Mouse (Mus musculus) G1E (cell line): ENCODE results near the gene Brinp1. TPM values are rescaled to one million over a fixed set of nuclear protein-coding genes. Genes with fewer than 3 reads are reported as not detected.

Experiments used
- ATAC-seq: 2 replicates; pipeline ENCODE4 v1.8.0; 2016; ENCODE audit warnings: mild to moderate bottlenecking; ENCODE audit not compliant: insufficient number of reproducible peaks, poor library complexity, low FRiP score, severe bottlenecking; ENCODE audit errors: extremely low read depth
- DNase-seq: peaks from one replicate; pipeline ENCODE4 v3.0.0; 2012; ENCODE audit warnings: low spot score
- H3K27me3 ChIP-seq: 2 replicates; pipeline ENCODE4 v1.6.1; 2012; ENCODE audit warnings: mild to moderate bottlenecking, low read length, inconsistent platforms; ENCODE audit not compliant: insufficient read depth
- H3K36me3 ChIP-seq: replicated peaks from 2 replicates; pipeline ENCODE3; 2012; ENCODE audit warnings: mild to moderate bottlenecking, inconsistent platforms
- H3K4me1 ChIP-seq: 2 replicates; pipeline ENCODE4 v1.6.1; 2012; ENCODE audit warnings: low read depth, low read length, inconsistent platforms, mixed read lengths; ENCODE audit not compliant: insufficient read depth
- H3K4me3 ChIP-seq: 2 replicates; pipeline ENCODE4 v1.5.1; 2012; ENCODE audit warnings: low read depth, mild to moderate bottlenecking, inconsistent platforms, low read length, moderate library complexity, mixed read lengths
- H3K9me3 ChIP-seq: replicated peaks from 2 replicates; pipeline ENCODE4 v1.6.1; 2012; ENCODE audit warnings: inconsistent platforms
- CTCF ChIP-seq: IDR thresholded peaks from 2 replicates; pipeline ENCODE4 v1.5.1; 2012; ENCODE audit warnings: low read depth, low read length, inconsistent platforms, mixed read lengths
- GATA1 ChIP-seq: IDR thresholded peaks from 2 replicates; pipeline ENCODE4 v1.6.1; 2012; ENCODE audit warnings: borderline replicate concordance, low read length, inconsistent platforms, mixed read lengths
- GATA2 ChIP-seq: IDR thresholded peaks from 2 replicates; pipeline ENCODE4 v1.6.1; 2012; ENCODE audit warnings: low read depth, low read length, inconsistent platforms, borderline replicate concordance
- POLR2AphosphoS5 ChIP-seq: IDR thresholded peaks from 2 replicates; pipeline ENCODE4 v1.6.1; 2012; ENCODE audit warnings: low read depth, low read length, inconsistent platforms; ENCODE audit not compliant: insufficient replicate concordance
- TAL1 ChIP-seq: conservative IDR thresholded peaks from 2 replicates; pipeline ENCODE4 v1.6.1; 2012; ENCODE audit warnings: low read depth, low read length, inconsistent platforms, mixed read lengths
- polyA plus RNA-seq: library from polyadenylated mRNA; stranded (reverse); fragments of >175 nt; gene quantifications from 2 replicates; pipeline ENCODE4 v1.2.3, GENCODE M21; 2012
- total RNA-seq, 2 experiments: library from RNA; stranded (forward) in 1 of 2; stranded (reverse) in 1 of 2; fragments of 200-1000 nt in 1 of 2; fragments of >200 nt in 1 of 2; fragmentation: Nextera tagmentation in 1 of 2; gene quantifications; 2 replicates each; pipeline ENCODE4 v1.2.3; 2014 to 2017

Gene Brinp1
- total and polyA plus RNA-seq, 3 experiments = 0.05 TPM; not detected in 2

GRCm38 (mm10) chr4:68942938-68943337, 11.3 kb downstream of the Brinp1 start:
- Histone ChIP-seq H3K4me3 (no peak overlapping the region), H3K4me1 (no peaks in the 10 kb centered on the region), H3K36me3 (no peaks in the 10 kb centered on the region), H3K27me3 (no peaks in the 10 kb centered on the region), H3K9me3 (peaks cover 6% of the 10 kb centered on the region; the same call in 1 of the 2 replicates)
- ATAC-seq (no peak), DNase-seq (no peak)
- TF ChIP-seq POLR2AphosphoS5 (no peak), GATA1 (no peak), TAL1 (no peak), GATA2 (no peak), CTCF (no peak)

GRCm38 (mm10) chr4:68930022-68930421, 24.2 kb downstream of the Brinp1 start:
- Histone ChIP-seq H3K27me3 (no peaks in the 10 kb centered on the region), H3K4me1 (no peaks in the 10 kb centered on the region), H3K36me3 (no peaks in the 10 kb centered on the region), H3K9me3 (no peaks in the 10 kb centered on the region), H3K4me3 (no peak overlapping the region)
- TF ChIP-seq GATA2 (no peak), GATA1 (no peak), CTCF (no peak), TAL1 (no peak), POLR2AphosphoS5 (no peak)
- ATAC-seq = no peak
- no peak for DNase-seq

GRCm38 (mm10) chr4:68926091-68926490, 28.1 kb downstream of the Brinp1 start:
- TF ChIP-seq GATA1 (no peak), TAL1 (no peak), CTCF (no peak), POLR2AphosphoS5 (no peak), GATA2 (no peak)
- H3K27me3 ChIP-seq = no peaks in the 10 kb centered on the region
- no peaks in the 10 kb centered on the region for H3K36me3 ChIP-seq
- H3K4me3 ChIP-seq = no peak overlapping the region
- ATAC-seq (no peak), DNase-seq (no peak)
- no peaks in the 10 kb centered on the region for H3K4me1 ChIP-seq
- H3K9me3 ChIP-seq = no peaks in the 10 kb centered on the region

- no peaks in the 10 kb centered on the region for H3K9me3 ChIP-seq
- ATAC-seq (no peak), DNase-seq (no peak)
- H3K36me3 ChIP-seq = no peaks in the 10 kb centered on the region
- H3K4me3 ChIP-seq = no peak overlapping the region
- no peaks in the 10 kb centered on the region for H3K27me3 ChIP-seq
- TF ChIP-seq GATA2 = no peak
- no peak for TF ChIP-seq TAL1
- TF ChIP-seq CTCF = no peak
- TF ChIP-seq POLR2AphosphoS5 = no peak
- TF ChIP-seq GATA1 = no peak
- no peaks in the 10 kb centered on the region for H3K4me1 ChIP-seq
These were observed 31.3 kb downstream of the Brinp1 start for GRCm38 (mm10) chr4:68922944-68923343.

GRCm38 (mm10) chr4:68922504-68922903, 31.7 kb downstream of the Brinp1 start:
- H3K27me3 ChIP-seq = no peaks in the 10 kb centered on the region
- H3K4me3 ChIP-seq = no peak overlapping the region
- no peak for TF ChIP-seq POLR2AphosphoS5
- TF ChIP-seq GATA2 = no peak
- TF ChIP-seq TAL1 = no peak
- no peak for TF ChIP-seq CTCF
- TF ChIP-seq GATA1 = no peak
- no peaks in the 10 kb centered on the region for H3K4me1 ChIP-seq
- H3K36me3 ChIP-seq = no peaks in the 10 kb centered on the region
- ATAC-seq (no peak), DNase-seq (no peak)
- H3K9me3 ChIP-seq = no peaks in the 10 kb centered on the region

GRCm38 (mm10) chr4:68920127-68920526, 34.1 kb downstream of the Brinp1 start:
- no peak for ATAC-seq
- H3K4me3 ChIP-seq = no peak overlapping the region
- no peaks in the 10 kb centered on the region for H3K36me3 ChIP-seq
- no peak for DNase-seq
- H3K4me1 ChIP-seq = no peaks in the 10 kb centered on the region
- no peaks in the 10 kb centered on the region for H3K27me3 ChIP-seq
- no peak for TF ChIP-seq POLR2AphosphoS5
- TF ChIP-seq GATA2 = no peak
- no peak for TF ChIP-seq GATA1
- no peak for TF ChIP-seq TAL1
- no peak for TF ChIP-seq CTCF
- H3K9me3 ChIP-seq = no peaks in the 10 kb centered on the region
